Mouse (Mus musculus) neural tube, embryonic 10.5 days (tissue): Measurements from ENCODE around the gene Tmem52b.
"Not testable (repeated sequence)": the region's sequence is repeated elsewhere in the genome, so short reads cannot be mapped to it uniquely, and the experiment has no call there.

Experiments used
- DNase-seq: peaks from one replicate; pipeline ENCODE4 v3.0.0-alpha.2; 2017; ENCODE audit warnings: low spot score; ENCODE audit errors: extremely low spot score

The Tmem52b gene

DNA sequence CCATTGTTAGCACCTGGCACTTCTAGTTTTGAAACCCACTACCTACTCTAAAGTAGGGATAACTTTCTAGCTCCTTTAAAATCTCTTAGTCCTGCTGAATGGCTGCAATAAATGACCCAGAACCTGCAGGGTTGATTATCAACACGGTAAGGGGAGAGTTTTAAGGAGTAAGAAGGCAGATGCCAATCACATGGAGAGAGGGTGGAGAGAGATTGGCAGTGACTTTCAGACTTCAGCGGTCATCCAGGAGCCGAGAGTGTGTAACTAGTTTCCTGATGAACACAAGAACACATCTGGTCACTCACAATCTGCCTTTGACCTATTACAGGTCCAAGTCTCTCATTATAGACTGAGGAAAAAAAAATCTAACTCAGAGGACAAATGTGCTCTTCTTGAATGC, at the start of gene Tmem52b:
Gene Tmem52b (plus strand): TSS at position 189 of the 400 bp plus-strand sequence.
- no peak for DNase-seq

DNA sequence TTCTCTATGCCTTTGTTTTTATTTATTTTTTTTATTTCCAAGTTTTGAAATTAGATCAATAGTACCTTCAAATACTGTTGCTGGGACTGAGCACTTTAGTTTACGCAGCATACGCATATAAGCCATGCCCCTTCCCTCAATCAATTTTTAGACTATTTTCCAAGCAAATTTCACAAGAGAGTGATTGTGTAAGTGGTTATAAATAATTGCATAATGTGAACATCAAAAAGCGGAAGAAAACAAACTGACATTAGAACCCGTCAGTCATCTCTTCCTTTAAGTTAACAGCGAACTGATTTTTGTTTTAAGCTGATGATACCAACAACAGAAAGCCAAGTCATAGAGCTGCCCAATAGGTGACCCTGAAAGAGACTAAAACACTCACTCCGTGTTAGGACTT, 41.0 kb upstream of the Tmem52b start:
- no peak for DNase-seq

DNA sequence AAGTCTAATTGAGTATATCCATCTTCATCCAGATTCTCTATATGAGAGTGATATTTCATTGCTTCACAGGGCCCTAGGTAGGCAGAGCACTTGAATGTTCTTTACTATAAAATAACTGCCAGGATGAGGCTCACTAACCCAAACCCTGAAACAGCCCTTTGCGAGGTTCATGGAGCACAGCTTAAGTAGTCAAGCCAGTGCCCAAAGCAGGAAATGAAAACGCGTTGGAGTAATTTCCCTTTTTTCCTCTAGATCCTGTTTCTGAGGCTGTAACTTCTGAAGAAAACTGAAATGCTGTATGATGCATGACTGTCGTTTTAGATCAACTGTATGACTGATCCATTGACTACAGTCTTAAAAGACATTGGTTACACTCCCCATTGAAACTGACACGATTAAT, 39.7 kb upstream of the Tmem52b start:
- no peak for DNase-seq

DNA sequence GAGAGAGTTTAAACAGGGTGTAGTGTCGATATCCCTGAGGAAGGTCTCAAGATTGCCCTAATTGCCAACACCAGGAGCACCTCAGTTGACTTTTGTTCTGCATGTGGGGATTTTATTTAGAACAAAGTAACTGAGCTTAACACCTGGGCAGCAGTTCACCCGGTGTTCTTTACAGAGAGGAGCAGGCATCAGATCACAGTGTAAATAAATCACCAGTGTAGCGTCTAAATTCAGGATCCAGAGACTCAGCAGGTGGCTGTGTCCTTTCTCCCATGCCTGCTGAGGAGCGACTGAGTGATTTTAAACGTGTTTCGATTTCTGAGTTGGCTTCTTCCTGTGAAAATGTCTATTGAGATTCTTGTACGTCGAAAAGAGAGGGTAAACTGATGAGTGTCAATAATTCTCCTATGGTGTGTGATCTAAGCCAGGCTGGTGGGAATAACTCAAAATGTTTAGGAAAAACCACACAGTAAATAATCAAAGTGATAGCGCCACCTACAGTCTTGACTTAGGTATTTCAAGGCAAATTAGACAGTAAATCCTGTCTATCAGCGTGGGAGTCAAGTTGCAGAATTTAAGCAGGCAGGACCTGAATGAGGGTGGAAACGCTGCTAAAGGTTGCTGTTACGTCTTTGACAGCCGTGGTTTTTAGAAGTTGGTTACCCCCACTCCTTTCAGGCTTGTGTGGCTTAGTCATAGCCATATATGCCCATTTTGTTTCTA, 35.8 kb upstream of the Tmem52b start:
- DNase-seq, result no peak

DNA sequence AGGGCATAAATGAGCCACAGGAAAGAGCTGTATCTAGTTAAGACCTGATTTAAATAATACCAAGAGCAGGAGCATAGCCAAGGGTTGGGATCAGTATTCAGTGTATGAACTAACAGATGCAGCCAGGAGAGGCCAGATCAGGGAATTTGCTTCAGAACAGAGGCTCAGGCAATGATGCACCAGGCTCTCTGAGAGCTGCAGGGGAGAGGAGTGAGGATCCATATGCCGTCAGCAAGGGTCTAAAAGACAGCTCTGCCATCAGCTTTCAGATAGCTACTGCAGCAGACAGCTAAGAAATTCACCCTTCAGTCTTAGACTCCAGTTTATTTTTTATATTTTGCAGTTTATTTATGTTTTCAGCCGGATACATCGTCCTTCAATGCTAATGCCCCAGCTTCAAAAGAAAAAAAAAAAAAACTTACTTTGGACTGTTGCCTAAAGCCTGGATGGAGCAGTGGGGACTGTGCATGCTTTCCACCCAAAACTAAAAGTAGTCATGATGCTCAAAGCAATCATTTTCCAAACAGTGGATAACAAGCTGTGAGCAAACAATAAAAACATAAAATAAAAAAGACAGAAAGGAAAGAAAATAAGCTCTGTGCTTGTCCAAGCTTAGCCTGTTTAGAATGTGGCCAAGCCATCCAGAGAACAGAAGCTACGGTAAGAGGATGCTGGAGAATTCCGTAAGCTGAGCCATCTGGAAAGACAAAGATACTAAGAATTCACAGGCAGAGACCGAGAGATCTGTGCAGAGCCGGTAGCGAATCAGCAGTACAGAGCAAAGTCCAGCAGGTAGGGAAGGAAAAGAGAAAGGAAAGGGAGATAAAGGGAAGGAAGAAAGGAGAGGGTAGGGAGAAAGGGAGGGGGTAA, 32.0 kb upstream of the Tmem52b start:
- no peak for DNase-seq

DNA sequence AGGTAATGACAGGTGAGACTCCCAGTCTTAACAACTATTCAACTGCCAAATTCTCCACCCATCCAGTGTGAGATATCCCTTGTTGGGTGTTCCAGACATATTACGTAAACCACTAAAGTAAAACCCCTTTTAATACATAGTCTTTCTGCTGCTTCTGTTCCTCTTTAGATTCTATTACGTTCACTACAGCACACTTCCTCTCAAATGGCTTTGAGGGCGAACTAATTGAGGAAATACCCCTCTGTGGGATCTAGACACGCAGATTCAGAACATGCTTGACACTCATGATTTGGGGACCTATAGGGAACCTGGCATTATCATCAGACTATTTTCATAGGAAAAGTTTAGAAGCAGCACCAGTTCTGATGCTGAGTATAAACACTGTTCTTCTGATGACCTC, 17.4 kb upstream of the Tmem52b start:
- no peak for DNase-seq

DNA sequence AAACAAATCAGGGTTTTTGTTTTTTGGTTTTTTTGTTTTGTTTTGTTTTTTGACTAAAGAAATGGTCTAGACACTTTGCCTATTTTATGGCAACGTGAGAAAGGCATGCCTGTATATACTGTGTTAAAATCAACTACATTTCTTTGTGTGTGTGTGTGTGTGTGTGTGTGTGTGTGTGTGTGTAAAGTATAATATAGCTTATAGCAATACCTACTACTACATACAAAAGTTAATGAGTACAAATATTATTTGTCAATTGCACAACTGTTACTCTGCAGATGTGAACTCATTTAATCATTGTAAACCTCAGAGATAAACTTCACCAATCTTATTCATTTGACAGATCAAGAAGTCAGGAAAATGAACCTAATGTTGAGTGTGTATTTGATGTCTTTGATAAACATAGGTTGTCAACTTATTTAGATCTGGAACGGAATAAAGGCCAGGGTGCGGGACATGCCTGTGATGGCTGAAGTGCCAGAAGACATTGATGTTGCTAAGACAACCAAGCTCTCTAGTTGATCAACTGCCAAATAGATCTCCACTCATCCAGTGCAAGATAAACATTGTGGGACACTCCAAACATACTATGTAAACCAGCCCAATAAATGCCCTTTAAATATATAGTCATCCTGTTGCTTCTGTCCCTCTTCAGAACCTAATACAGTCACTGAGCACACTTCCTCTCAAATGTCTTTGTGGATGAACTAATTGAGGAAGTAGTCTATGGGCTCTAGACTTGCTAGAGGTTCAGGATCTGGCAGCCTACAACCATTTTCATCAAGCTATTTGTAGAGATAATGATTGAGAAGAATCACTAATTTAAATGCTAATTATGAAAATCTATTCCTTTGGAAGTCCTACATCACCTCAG, 14.8 kb upstream of the Tmem52b start:
- DNase-seq, result no peak

DNA sequence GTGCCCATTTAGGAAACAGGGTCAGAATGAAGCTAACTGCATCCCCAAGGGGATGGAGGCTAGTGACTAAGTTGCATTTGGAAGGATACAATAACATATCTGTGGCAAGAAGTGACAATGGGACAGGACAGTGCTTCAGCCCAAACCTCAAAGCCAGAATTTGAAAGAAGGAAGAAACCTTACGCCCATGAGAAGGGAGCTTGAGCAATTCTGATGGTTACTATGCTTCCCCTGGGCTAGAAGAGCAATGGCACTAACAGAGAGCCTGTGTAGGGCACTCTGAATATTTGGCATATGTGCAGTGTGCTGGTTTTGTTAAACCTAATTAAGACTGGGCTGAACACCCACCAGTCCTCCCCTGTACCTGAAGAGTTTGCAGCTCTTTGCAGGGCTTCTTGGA, 12.8 kb upstream of the Tmem52b start:
- not testable (repeated sequence) for DNase-seq

DNA sequence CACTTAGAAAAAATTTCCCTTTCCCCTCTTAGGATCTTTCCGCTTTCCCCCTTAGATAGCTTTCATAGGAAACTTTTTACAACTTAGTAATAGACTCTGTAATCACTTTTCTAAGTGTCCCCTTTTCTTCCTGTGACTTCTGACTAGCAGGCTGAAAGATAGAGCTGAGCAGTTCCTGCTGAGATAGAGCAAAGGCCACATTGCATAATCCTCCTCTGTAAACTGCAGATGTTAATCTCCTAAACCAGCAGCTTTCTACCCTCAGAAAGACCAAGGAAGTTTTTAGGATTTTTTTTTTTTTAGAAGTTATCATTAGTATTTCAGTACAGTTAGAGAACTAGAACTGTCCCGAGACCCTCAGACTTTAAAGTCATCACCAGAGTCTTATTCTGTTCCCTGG, 8.9 kb upstream of the Tmem52b start:
- DNase-seq, result no peak

DNA sequence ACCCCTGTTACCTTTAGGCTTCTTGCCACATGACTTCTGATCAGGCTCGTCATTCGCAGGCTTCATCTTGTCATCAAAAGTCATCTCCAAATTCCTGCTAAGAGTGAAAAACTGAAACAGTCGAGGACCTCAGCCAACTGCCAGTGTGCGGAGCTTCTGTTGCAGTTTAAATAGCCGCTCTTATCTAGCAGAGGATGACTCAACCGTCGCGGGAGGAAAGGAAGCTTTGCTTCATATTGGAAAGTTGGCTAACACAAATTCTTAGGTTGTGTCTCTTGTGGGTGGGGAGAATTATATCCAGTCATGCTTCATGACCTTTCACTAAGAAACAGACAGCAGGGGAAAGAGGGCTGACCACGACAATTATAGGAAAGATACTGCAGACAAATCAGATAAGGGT, 5.3 kb upstream of the Tmem52b start, which contains the start of gene Olr1:
Gene Olr1 (minus strand): TSS at position 142 of the 400 bp plus-strand sequence.
- DNase-seq, result no peak

DNA sequence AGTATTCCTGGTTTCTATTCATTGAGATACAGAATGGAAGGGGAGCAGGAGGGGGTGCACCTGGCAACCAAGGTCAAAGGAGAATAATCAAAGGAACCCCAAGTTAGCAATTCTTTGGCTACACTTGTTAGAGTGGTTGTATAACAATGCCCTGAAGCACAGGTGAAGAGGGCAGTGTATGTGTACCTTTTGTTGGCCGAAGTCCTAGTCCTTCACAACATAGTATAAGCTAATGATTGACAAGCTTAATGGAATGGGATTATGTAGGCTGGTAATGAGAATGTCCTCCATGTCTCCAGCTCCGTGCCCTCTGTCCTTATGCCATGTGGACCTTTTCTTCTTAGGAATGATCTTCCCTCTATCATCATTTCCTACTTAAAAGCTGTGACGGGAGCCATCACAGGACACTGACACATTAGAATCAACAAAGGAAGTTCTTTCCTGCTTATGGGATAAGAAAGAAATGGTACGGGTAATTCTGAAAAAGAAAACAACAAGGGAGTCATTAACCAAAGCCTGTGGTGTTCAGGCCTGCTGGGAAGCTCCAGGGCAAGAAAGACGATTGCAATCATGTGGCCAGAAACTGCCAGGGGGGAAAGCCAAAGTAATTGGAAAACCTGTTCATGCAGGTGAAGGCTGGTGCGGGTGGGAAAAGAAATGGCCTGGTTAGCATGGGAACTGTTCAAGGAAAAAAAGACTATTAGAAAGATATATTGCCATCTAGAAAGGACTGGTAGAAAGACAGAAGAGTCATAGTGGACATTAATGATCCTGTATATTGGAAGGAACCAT, 2.0 kb upstream of the Tmem52b start:
- DNase-seq, result no peak

DNA sequence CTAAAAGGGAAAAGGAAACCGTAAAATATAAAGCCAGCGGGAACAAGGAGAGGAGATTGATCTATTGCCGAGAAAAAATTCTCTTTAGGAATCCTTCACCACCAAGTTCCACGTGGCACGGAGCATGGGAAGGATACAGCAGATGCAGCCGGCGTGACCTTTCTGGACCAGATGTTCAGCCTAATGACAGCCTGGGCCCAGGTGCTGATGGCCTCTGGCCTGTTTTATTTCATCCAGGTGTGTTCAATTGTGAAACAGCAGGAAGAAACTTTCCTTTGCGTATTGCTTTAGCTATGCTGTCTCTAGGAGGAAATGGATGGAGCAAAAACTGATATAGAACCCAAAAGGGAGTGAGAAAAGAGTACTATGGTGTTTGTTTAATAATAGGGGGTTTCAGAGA, 513 bp downstream of the Tmem52b start:
- DNase-seq, result no peak

DNA sequence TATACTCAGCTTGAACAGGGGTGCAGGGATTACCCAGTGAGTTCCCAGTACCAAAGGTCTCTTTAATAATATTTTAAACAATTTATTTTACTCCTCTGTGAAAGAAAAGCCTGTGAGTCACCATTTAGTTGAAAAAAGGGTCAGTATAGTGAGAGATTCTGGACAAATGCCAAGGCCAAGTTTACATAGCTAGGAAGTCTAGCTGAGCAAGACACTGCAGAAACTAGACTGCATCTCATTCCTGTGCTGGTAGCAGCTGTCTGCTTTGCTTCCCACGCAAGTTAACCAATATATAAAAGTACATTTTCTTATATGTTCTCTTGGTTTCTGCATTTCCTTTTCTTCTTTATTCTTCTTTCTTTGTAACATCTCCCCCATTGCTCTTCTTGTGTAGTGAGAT, 1.1 kb downstream of the Tmem52b start:
- DNase-seq, result no peak

DNA sequence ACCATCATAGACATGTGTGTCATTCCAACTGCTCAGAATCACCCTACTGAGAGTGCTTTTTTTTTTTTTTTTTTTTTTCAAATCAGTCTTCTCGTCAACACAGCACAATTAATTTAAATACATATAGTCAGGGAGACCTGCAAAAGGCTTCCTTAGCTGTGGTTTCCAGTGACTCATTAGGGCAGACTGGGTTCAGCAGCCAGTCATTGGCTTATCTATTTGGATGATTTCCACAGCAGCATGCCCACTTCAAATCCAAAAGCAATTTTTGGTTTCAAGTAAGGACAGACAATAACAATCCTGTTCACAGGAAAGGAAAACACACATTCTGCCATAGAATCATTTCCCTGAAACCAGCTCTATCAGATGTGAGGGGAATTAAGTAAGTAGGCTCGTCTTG, 2.0 kb downstream of the Tmem52b start:
- no peak for DNase-seq

DNA sequence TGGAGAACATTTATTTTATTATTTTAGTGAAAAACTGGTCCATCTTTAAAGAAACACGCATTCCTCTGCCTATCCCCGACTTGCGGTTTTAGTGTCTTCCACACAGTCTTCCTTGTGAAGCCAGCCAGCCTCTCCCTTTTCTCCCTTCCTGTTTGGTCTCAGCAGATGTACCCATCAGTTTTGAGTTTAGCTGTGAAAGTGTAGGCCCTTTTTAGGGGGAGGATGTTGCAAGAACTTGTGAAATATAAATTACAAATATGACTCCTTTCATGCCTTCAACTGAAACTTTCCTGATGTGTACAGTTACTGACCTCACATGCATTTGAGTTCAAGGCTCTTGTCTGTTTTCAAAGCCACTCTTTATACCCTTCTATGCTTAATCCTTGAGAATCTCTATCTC, 2.7 kb downstream of the Tmem52b start:
- no peak for DNase-seq

DNA sequence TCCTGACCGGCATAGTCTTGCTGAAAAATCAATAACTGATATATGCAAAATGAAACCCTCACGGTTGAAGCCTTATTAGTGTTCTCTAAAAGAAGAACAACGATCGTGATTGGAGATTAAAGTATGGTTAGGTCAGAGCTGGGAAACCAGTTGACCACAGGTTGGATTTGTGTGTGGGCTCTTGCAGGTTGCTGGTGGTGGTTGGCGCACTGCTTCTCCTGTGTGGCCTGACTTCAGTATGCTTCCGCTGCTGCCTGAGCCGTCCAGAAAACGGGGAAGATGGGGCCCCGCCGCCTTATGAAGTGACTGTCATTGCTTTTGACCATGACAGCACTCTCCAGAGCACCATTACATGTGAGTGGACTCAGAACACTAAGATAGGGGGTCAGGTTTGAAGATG, 4.0 kb downstream of the Tmem52b start:
- DNase-seq, result no peak

DNA sequence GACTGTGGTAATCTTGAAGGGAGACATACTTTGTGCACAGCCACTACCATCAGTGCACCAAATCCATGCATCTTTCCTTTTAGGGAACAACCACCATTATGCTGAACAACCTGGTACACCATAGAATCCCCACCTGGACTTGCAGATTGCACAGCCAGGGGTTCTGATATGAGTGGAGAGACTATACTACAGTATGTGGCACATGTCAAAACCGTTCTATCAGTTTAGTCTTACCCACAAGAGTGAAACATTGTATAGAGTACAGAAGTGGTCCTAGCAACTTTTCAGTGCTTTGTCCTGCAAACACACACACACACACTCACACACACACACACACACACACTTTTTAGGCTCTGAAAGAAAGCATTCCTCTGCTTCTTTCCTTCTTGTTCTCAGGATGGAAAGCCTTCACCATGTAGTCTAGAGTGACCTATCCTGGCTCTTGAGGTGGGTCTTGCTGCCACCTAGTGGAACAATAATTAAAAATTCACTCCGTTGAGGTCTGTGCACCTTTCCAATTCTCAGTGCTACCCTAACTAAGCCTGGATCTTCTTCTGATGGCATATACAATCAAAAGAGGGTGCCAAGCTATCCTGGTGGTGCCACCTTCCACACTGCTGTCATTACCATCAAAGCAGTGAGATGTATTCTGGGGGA, 5.5 kb downstream of the Tmem52b start:
- no peak for DNase-seq

DNA sequence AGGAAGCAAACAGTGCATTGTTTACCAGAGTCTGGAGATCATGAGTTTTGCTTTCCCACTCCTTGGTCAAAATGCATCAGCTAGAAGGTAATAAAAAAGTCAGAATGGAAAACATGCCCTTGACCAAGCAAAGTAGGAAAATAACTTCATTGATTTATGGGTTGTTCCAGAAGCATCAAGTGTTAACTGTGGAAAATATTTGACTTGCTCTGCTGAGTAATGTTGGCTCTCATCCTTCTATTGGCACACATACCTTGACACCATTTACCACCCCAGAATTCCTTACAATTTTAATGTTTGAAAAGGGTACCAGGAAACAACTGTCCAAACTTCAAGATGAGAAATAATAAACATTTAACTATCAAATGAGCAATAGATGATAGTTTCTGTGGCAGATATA, 13.7 kb downstream of the Tmem52b start:
- DNase-seq, result no peak

DNA sequence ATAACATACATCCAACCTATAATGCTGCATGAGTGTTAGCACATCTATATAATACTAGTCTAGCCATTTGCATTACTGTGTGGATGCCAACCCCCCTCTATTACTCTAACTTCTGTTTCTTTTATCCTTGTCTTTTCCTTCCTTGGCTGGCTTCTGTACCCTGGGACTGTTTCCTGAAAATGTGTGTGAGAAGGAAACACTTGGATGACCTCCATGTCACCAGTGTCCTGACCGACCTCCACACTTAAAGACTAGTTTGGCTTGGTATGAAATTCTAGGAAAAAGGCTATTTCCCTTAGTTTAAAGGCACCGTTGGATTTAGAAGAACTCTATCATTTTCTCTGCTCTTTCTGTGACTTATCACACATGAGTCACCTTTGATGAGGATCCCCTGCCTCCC, 15.1 kb downstream of the Tmem52b start:
- no peak for DNase-seq

DNA sequence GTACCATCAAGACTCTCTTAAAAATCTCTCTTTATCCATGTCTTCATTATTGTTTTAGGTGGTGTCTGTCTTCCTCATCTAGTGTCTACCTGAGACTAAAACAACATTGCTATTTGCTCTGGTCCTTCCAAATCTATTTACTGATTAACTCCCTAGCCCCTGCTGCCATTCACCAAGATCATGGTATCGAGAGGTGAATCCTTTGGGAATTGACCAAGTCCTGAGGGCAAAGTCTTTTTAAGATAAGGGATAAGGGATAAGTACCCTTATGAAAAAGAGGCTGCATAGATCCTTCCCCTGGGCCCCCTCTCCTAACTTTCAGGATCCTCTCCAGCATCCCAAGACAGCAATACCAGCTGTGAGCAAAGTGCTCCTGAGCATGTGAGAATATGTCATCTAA, 17.2 kb downstream of the Tmem52b start:
- no peak for DNase-seq
